In the genomic region with DNA sequence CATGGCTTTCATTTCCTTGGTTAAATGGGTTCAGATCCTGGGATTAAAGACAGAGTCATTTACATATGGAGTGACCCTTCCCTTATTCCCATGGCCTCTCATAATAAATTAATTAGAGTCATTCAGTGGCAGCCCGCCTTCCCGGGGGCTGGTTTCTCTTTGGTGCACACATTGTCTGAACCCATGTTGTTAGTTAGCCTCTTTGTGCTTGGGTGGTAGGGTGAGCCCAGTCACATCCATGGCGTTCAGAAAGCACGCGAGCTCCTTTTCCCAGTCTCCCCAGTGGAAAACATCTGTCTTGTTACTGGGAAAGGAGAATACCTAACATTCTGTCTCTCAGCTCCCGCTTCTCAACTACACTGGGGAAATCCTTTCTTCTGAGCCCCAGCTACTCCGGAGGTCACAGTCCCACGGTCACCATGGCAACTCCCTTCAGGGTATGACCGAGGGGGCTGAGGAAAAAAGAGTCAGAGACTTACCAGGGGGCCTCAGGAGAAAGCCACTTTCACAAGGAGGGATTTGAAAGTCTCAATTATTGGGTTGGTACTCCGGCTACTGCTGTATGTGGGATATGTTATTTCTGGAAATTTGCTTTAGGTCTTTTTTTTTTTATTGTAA, we compare ENCODE assay signal across 12 mouse cellular contexts. TPM values are rescaled to one million over a fixed set of nuclear protein-coding genes. Genes with fewer than 3 reads are reported as not detected.
A peak's percentile ranks its signal among the peaks of the same experiment; 100 is the strongest.
DNase-seq lines count a peak whose midpoint lies in the region; ATAC-seq lines count a peak whose summit lies in the region.
"Had no signal": no experiment of that assay in that cellular context is flagged by ENCODE, and none has a peak within 500 bp of the region (broad histone marks: within the 10 kb centered on the region; RNA-seq: fewer than 3 reads in every experiment).

No protein-coding gene starts in this region.

- no peaks in the 10 kb centered on the region for H3K36me3 ChIP-seq in forebrain, embryonic 13.5 days (ENCODE audit: poor library complexity, severe bottlenecking)
- H3K36me3 ChIP-seq in limb, embryonic 15.5 days, result no peaks in the 10 kb centered on the region
- H3K36me3 ChIP-seq: embryonic facial prominence, embryonic 15.5 days; heart, embryonic 15.5 days had no signal

- no peak overlapping the region for H3K9ac ChIP-seq in forebrain, embryonic 13.5 days
- H3K9ac ChIP-seq in limb, embryonic 15.5 days, result no peak overlapping the region
- H3K9ac ChIP-seq: embryonic facial prominence, embryonic 15.5 days; heart, embryonic 15.5 days had no signal

- H3K27me3 ChIP-seq in forebrain, embryonic 13.5 days, result peaks cover 8% of the 10 kb centered on the region; the same call in 1 of the 2 replicates
- H3K27me3 ChIP-seq in limb, embryonic 15.5 days, result no peaks in the 10 kb centered on the region
- H3K27me3 ChIP-seq: embryonic facial prominence, embryonic 15.5 days; heart, embryonic 15.5 days had no signal

- DNase-seq in kidney, postnatal 4 days, result peak; percentile 51 to 65
- no peak for DNase-seq in kidney, adult 8-10 months
- peak; percentile 84 for DNase-seq in retina, postnatal 1 day
- DNase-seq in left cerebral cortex, adult 11 months (ENCODE audit: low spot score), result no peak
- DNase-seq in layer of hippocampus, adult 11-12 months (ENCODE audit: low spot score), result no peak
- no peak for DNase-seq in layer of hippocampus, adult 9-11 months
- DNase-seq: adrenal gland, postnatal 14 days had no signal

- WGBS in forebrain, embryonic 13.5 days, result under 1% methylated on average over 10 of the region's 10 CpGs
- WGBS in limb, embryonic 15.5 days, result 13% methylated on average over 10 of the region's 10 CpGs

- H3K4me1 ChIP-seq in forebrain, embryonic 13.5 days, result peaks cover 46% of the 10 kb centered on the region
- peaks cover 13% of the 10 kb centered on the region for H3K4me1 ChIP-seq in limb, embryonic 15.5 days

- H3K4me3 ChIP-seq in forebrain, embryonic 13.5 days, result no peak overlapping the region
- H3K4me3 ChIP-seq in limb, embryonic 15.5 days, result no peak overlapping the region
- H3K4me3 ChIP-seq: embryonic facial prominence, embryonic 15.5 days; heart, embryonic 15.5 days had no signal

- no peaks in the 10 kb centered on the region for H3K9me3 ChIP-seq in forebrain, embryonic 13.5 days (replicated peaks)
- H3K9me3 ChIP-seq in limb, embryonic 15.5 days, result no peaks in the 10 kb centered on the region
- H3K9me3 ChIP-seq: embryonic facial prominence, embryonic 15.5 days; heart, embryonic 15.5 days had no signal

- H3K4me2 ChIP-seq in forebrain, embryonic 13.5 days, result peak overlapping the region; percentile 28
- H3K4me2 ChIP-seq in limb, embryonic 15.5 days, result no peak overlapping the region
- H3K4me2 ChIP-seq: embryonic facial prominence, embryonic 15.5 days; heart, embryonic 15.5 days had no signal

- peak; percentile 74 for ATAC-seq in forebrain, embryonic 13.5 days
- no peak for ATAC-seq in limb, embryonic 15.5 days (ENCODE audit: insufficient number of reproducible peaks, low FRiP score, low TSS enrichment, low read depth)

- peak overlapping the region; percentile 78 for H3K27ac ChIP-seq in forebrain, embryonic 13.5 days
- 0 out of 2 replicates have a peak overlapping the region, but pooled peaks have one; percentile 28 for H3K27ac ChIP-seq in limb, embryonic 15.5 days
- H3K27ac ChIP-seq: heart, embryonic 15.5 days had no signal

RNA-seq across cellular contexts. Expression of a gene that starts 36.7 kb away (rescaled TPM):
- polyA plus RNA-seq in forebrain, embryonic 13.5 days (2015; fragmentation: Nextera tagmentation; extraction: Ambion mirVana), result 70.4 and 70.9 TPM in 2 replicates
- 52.4 and 53.0 TPM in 2 replicates for polyA plus RNA-seq in limb, embryonic 15.5 days (2015; fragmentation: Nextera tagmentation; extraction: Ambion mirVana)

RNA-seq across cellular contexts. Expression of a gene that starts 53.0 kb away (rescaled TPM):
- polyA plus RNA-seq in forebrain, embryonic 13.5 days (2015; fragmentation: Nextera tagmentation; extraction: Ambion mirVana), result 0.32 and 0.39 TPM in 2 replicates
- not detected in 2 replicates for polyA plus RNA-seq in limb, embryonic 15.5 days (2015; fragmentation: Nextera tagmentation; extraction: Ambion mirVana)
- polyA plus RNA-seq: embryonic facial prominence, embryonic 15.5 days; heart, embryonic 15.5 days; thymus, postnatal 0 days had no signal

Comparison
In these comparisons a context has a peak if more than half of its experiments do, and no peak if none do; other contexts are left out.
1. DNase-seq: peak in kidney, postnatal 4 days (2 of 2) and retina, postnatal 1 day (single experiment); none in kidney, adult 8-10 months (0 of 2), left cerebral cortex, adult 11 months (single experiment), layer of hippocampus, adult 11-12 months (single experiment) and layer of hippocampus, adult 9-11 months (single experiment).